Mouse (Mus musculus): ENCODE data around the gene Slc7a1.
A peak's percentile ranks its signal among the peaks of the same experiment; 100 is the strongest.

The Slc7a1 gene

GRCm38 (mm10) chr5:148389007-148389970, 10.4 kb downstream of the Slc7a1 start:
- no peak for DNase-seq

- DNase-seq: peak; percentile 38
Measured at GRCm38 (mm10) chr5:148388251-148389006, 11.3 kb downstream of the Slc7a1 start.

- no peak for DNase-seq
Measured at GRCm38 (mm10) chr5:148387820-148388219, 11.9 kb downstream of the Slc7a1 start.

- no peak for DNase-seq
Measured at GRCm38 (mm10) chr5:148386471-148386870, 13.2 kb downstream of the Slc7a1 start.

- DNase-seq: no peak
Measured at GRCm38 (mm10) chr5:148384501-148385055, 15.1 kb downstream of the Slc7a1 start.

GRCm38 (mm10) chr5:148383841-148384500, 15.7 kb downstream of the Slc7a1 start:
- no peak for DNase-seq

GRCm38 (mm10) chr5:148381083-148381482, 18.6 kb downstream of the Slc7a1 start:
- DNase-seq: no peak

GRCm38 (mm10) chr5:148380246-148380504, 19.5 kb downstream of the Slc7a1 start:
- DNase-seq: no peak

GRCm38 (mm10) chr5:148379455-148380245, 20.1 kb downstream of the Slc7a1 start:
- peak; percentile 58 for DNase-seq

GRCm38 (mm10) chr5:148378707-148379106, 21.0 kb downstream of the Slc7a1 start:
- no peak for DNase-seq

GRCm38 (mm10) chr5:148378232-148378508, 21.5 kb downstream of the Slc7a1 start:
- no peak for DNase-seq

- DNase-seq: no peak
Measured at GRCm38 (mm10) chr5:148377439-148378231, 22.1 kb downstream of the Slc7a1 start.

GRCm38 (mm10) chr5:148376358-148376757, 23.3 kb downstream of the Slc7a1 start:
- no peak for DNase-seq

GRCm38 (mm10) chr5:148375480-148375879, 24.2 kb downstream of the Slc7a1 start:
- no peak for DNase-seq

- DNase-seq: peak; percentile 34
Measured at GRCm38 (mm10) chr5:148373092-148373685, 26.5 kb downstream of the Slc7a1 start.

GRCm38 (mm10) chr5:148372005-148372917, 27.4 kb downstream of the Slc7a1 start:
- no peak for DNase-seq

GRCm38 (mm10) chr5:148371375-148371774, 28.3 kb downstream of the Slc7a1 start:
- no peak for DNase-seq

- peak; percentile 44 for DNase-seq
Measured at GRCm38 (mm10) chr5:148370624-148371023, 29.1 kb downstream of the Slc7a1 start.

- no peak for DNase-seq
Measured at GRCm38 (mm10) chr5:148369178-148369577, 30.5 kb downstream of the Slc7a1 start.

- no peak for DNase-seq
Measured at GRCm38 (mm10) chr5:148367816-148368215, 31.9 kb downstream of the Slc7a1 start.
